Mouse (Mus musculus): ENCODE measurements around the gene Celf5. TPM values are rescaled to one million over a fixed set of nuclear protein-coding genes. Genes with fewer than 3 reads are reported as not detected.
A peak's percentile ranks its signal among the peaks of the same experiment; 100 is the strongest.

Gene Celf5
- polyA plus RNA-seq, 1 experiment: not detected

- TF ChIP-seq GATA1 (IDR thresholded peaks at IDR 0.05; ENCODE audit: low read length): no peak
- TF ChIP-seq TAL1 (IDR thresholded peaks at IDR 0.05; ENCODE audit: low read length): no peak
- Histone ChIP-seq H3K9me3 (ENCODE audit: control insufficient read depth, low read length) (peaks cover 2% of the 10 kb centered on the region; the same call in 1 of the 2 replicates), H3K27me3 (ENCODE audit: control insufficient read depth) (peaks cover 95% of the 10 kb centered on the region), H3K4me1 (ENCODE audit: control insufficient read depth) (peaks cover 46% of the 10 kb centered on the region), H3K36me3 (ENCODE audit: control insufficient read depth) (no peaks in the 10 kb centered on the region), H3K4me3 (replicated peaks) (no peak overlapping the region)
These were observed 54.0 kb downstream of the Celf5 start for GRCm38 (mm10) chr10:81428507-81428870.

DNA sequence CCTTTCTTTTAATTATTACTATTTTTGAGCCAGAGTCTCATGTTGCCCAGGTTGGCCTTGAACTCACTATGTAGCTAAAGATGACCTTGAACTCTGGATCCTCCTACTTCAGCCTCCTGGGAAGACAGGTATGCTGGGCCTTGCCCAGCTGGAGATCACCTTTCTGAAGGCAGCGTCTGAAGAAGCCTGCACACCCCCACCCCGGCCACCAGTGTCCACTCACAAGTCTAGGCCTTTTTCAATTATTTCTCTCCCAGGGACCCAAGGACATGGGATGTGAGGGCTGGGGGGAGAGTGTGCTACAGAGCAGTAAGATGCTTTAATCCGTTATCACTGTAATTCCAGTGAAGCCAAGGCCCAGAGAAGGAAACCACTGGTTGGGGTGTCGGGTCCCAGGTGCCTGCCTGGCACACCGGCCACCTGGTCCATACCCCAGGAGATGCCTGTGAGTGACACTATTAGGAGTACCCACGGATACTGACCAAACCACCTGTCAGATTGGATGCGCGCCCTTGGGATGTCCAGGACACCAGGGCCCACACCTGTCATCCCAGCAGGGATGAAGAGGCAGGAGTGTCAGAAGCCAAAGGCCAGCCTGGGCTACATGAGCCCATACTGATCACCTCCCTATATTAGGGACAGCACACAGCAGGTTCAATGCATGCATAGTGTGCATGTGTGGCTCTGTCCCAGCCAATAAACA is 54.6 kb downstream of the Celf5 start:
- Histone ChIP-seq H3K9me3 (ENCODE audit: control insufficient read depth, low read length) (peaks cover 2% of the 10 kb centered on the region; the same call in 1 of the 2 replicates), H3K36me3 (ENCODE audit: control insufficient read depth) (no peaks in the 10 kb centered on the region), H3K4me3 (replicated peaks) (no peak overlapping the region), H3K4me1 (ENCODE audit: control insufficient read depth) (peaks cover 41% of the 10 kb centered on the region), H3K27me3 (ENCODE audit: control insufficient read depth) (peaks cover 95% of the 10 kb centered on the region)
- no peak for TF ChIP-seq GATA1 (IDR thresholded peaks at IDR 0.05; ENCODE audit: low read length)
- no peak for TF ChIP-seq TAL1 (IDR thresholded peaks at IDR 0.05; ENCODE audit: low read length)

DNA sequence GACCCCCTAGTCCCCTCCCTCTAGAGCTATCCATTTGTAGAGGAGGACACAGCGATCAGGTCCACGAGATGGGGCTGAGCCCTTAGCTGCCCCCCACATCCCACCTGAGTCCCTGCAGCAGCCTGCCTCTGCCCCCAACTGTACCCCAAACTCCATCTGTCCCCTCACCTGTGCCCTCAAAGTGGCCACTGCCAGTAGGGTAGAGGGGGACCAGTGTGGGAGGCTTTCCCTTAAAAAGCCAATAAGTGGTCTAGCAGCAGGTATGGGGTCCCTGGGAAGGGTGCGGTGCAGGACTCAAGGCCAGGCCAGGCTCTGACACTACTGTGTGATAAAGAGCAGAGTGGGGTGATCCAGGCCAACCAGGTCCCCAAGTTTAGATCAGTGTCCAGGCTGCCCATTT is 55.2 kb downstream of the Celf5 start:
- Histone ChIP-seq H3K4me1 (ENCODE audit: control insufficient read depth) (peaks cover 36% of the 10 kb centered on the region), H3K4me3 (replicated peaks) (no peak overlapping the region), H3K27me3 (ENCODE audit: control insufficient read depth) (peaks cover 94% of the 10 kb centered on the region), H3K36me3 (ENCODE audit: control insufficient read depth) (no peaks in the 10 kb centered on the region), H3K9me3 (ENCODE audit: control insufficient read depth, low read length) (peaks cover 2% of the 10 kb centered on the region; the same call in 1 of the 2 replicates)
- TF ChIP-seq GATA1 (IDR thresholded peaks at IDR 0.05; ENCODE audit: low read length) (no peak), TAL1 (IDR thresholded peaks at IDR 0.05; ENCODE audit: low read length) (no peak)

GRCm38 (mm10) chr10:81426897-81427296 is 55.6 kb downstream of the Celf5 start:
- H3K9me3 ChIP-seq (ENCODE audit: control insufficient read depth, low read length): peaks cover 2% of the 10 kb centered on the region; the same call in 1 of the 2 replicates
- TF ChIP-seq TAL1 (IDR thresholded peaks at IDR 0.05; ENCODE audit: low read length) (no peak), GATA1 (IDR thresholded peaks at IDR 0.05; ENCODE audit: low read length) (no peak)
- no peaks in the 10 kb centered on the region for H3K36me3 ChIP-seq (ENCODE audit: control insufficient read depth)
- peaks cover 93% of the 10 kb centered on the region for H3K27me3 ChIP-seq (ENCODE audit: control insufficient read depth)
- peaks cover 35% of the 10 kb centered on the region for H3K4me1 ChIP-seq (ENCODE audit: control insufficient read depth)
- H3K4me3 ChIP-seq (replicated peaks): peak overlapping the region; percentile 48

GRCm38 (mm10) chr10:81426081-81426671 is 56.3 kb downstream of the Celf5 start:
- no peaks in the 10 kb centered on the region; the same call in 1 of the 2 replicates for H3K9me3 ChIP-seq (ENCODE audit: control insufficient read depth, low read length)
- H3K36me3 ChIP-seq (ENCODE audit: control insufficient read depth): no peaks in the 10 kb centered on the region
- H3K4me1 ChIP-seq (ENCODE audit: control insufficient read depth): peaks cover 30% of the 10 kb centered on the region
- peaks cover 86% of the 10 kb centered on the region for H3K27me3 ChIP-seq (ENCODE audit: control insufficient read depth)
- no peak for TF ChIP-seq TAL1 (IDR thresholded peaks at IDR 0.05; ENCODE audit: low read length)
- TF ChIP-seq GATA1 (IDR thresholded peaks at IDR 0.05; ENCODE audit: low read length): no peak
- H3K4me3 ChIP-seq (replicated peaks): peak overlapping the region; percentile 48

GRCm38 (mm10) chr10:81425236-81425850 is 57.2 kb downstream of the Celf5 start:
- Histone ChIP-seq H3K36me3 (ENCODE audit: control insufficient read depth) (no peaks in the 10 kb centered on the region; the same call in 1 of the 2 replicates), H3K4me3 (replicated peaks) (no peak overlapping the region), H3K27me3 (ENCODE audit: control insufficient read depth) (peaks cover 77% of the 10 kb centered on the region), H3K4me1 (ENCODE audit: control insufficient read depth) (peaks cover 22% of the 10 kb centered on the region), H3K9me3 (ENCODE audit: control insufficient read depth, low read length) (no peaks in the 10 kb centered on the region; the same call in 1 of the 2 replicates)
- TF ChIP-seq TAL1 (IDR thresholded peaks at IDR 0.05; ENCODE audit: low read length) (no peak), GATA1 (IDR thresholded peaks at IDR 0.05; ENCODE audit: low read length) (no peak)

- TF ChIP-seq TAL1 (IDR thresholded peaks at IDR 0.05; ENCODE audit: low read length) (no peak), GATA1 (IDR thresholded peaks at IDR 0.05; ENCODE audit: low read length) (no peak)
- peaks cover 68% of the 10 kb centered on the region for H3K27me3 ChIP-seq (ENCODE audit: control insufficient read depth)
- no peak overlapping the region for H3K4me3 ChIP-seq (replicated peaks)
- no peaks in the 10 kb centered on the region; the same call in 1 of the 2 replicates for H3K9me3 ChIP-seq (ENCODE audit: control insufficient read depth, low read length)
- no peaks in the 10 kb centered on the region; the same call in 1 of the 2 replicates for H3K36me3 ChIP-seq (ENCODE audit: control insufficient read depth)
- peaks cover 14% of the 10 kb centered on the region for H3K4me1 ChIP-seq (ENCODE audit: control insufficient read depth)
These were observed 58.1 kb downstream of the Celf5 start for GRCm38 (mm10) chr10:81424246-81425051.

DNA sequence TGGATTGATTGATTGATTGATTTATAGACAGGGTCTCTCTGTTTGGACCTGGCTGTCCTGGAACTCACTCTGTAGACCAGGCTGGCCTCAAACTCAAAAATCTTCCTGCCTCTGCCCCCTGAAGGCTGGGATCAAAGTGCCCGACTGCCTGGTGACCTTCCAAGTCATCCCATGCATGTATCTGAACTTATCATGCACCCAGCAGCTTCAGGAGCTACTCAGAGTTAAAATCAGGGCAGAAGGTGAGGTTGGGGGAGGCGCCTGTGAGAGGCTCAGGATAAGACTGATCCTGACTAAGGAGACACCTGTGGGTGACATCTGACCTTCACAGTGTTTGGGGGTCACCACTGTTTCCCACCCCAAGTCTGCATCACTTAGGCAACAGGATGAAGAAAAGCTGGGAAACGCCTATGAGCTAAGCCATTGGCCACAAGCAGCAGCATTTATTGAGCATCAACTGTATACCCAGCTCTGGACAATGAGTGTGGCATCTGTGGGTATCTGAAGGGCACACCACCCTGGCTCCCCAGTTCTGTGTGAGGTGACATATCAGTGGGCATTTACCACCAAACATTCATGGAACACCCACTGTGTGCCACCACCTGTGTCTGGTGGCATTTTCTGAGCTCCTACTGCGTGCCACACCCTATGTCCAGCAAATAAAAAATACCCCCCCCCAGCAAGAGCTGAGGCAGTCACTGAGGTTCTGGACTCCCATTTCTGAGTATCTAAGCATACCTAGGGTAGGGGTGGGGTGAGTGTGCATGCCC is 58.8 kb downstream of the Celf5 start:
- peaks cover 64% of the 10 kb centered on the region for H3K27me3 ChIP-seq (ENCODE audit: control insufficient read depth)
- TF ChIP-seq GATA1 (IDR thresholded peaks at IDR 0.05; ENCODE audit: low read length) (no peak), TAL1 (IDR thresholded peaks at IDR 0.05; ENCODE audit: low read length) (no peak)
- H3K4me3 ChIP-seq (replicated peaks): no peak overlapping the region
- H3K4me1 ChIP-seq (ENCODE audit: control insufficient read depth): peaks cover 12% of the 10 kb centered on the region
- no peaks in the 10 kb centered on the region; the same call in 1 of the 2 replicates for H3K36me3 ChIP-seq (ENCODE audit: control insufficient read depth)
- H3K9me3 ChIP-seq (ENCODE audit: control insufficient read depth, low read length): no peaks in the 10 kb centered on the region; the same call in 1 of the 2 replicates

Data from erythroblast, embryonic 14.5 days (primary cell).